Mouse (Mus musculus) MEL (cell line): ENCODE data around the gene Rpl24. TPM values are rescaled to one million over a fixed set of nuclear protein-coding genes. Genes with fewer than 3 reads are reported as not detected.
A peak's percentile ranks its signal among the peaks of the same experiment; 100 is the strongest.
"Not testable (repeated sequence)": the region's sequence is repeated elsewhere in the genome, so short reads cannot be mapped to it uniquely, and the experiment has no call there.

ENCODE experiments used
- DNase-seq: peaks from one replicate; pipeline ENCODE4 v3.0.0; 2011; ENCODE audit warnings: low read depth, low spot score
- H3K27ac ChIP-seq: 2 replicates; pipeline ENCODE4 v1.5.1; 2012; ENCODE audit warnings: low read depth, mild to moderate bottlenecking, control low read depth, low read length, moderate library complexity; ENCODE audit not compliant: control insufficient read depth
- H3K27me3 ChIP-seq, 2 experiments: fragments of 150-350 bp in 1 of 2; sonication (generic) in 1 of 2; 2 replicates each; pipeline ENCODE4 v1.6.1; 2012; ENCODE audit warnings: low read length in 2 of 2, mild to moderate bottlenecking in 2 of 2, improper control_type of control experiment in 1 of 2, moderate library complexity in 1 of 2; ENCODE audit not compliant: insufficient read depth in 2 of 2, control insufficient read depth in 1 of 2
- H3K36me3 ChIP-seq, 2 experiments: 2 replicates each; pipeline ENCODE4 v1.6.1; 2012 to 2014; ENCODE audit warnings: low read length in 2 of 2, improper control_type of control experiment in 1 of 2, inconsistent platforms in 1 of 2, mild to moderate bottlenecking in 1 of 2; ENCODE audit not compliant: insufficient read depth in 2 of 2, control insufficient read depth in 1 of 2
- H3K4me1 ChIP-seq, 2 experiments: fragments of 150-350 bp in 1 of 2; sonication (generic) in 1 of 2; 2 replicates each; pipeline ENCODE4 v1.6.1; 2012; ENCODE audit warnings: low read length in 2 of 2, improper control_type of control experiment in 1 of 2, mild to moderate bottlenecking in 1 of 2; ENCODE audit not compliant: insufficient read depth in 2 of 2, control insufficient read depth in 1 of 2
- H3K4me3 ChIP-seq, 2 experiments: fragments of 150-350 bp in 1 of 2; sonication (generic) in 1 of 2; 2 replicates each; pipeline ENCODE4 v1.5.1; 2012; ENCODE audit warnings: low read depth in 2 of 2, low read length in 2 of 2, mild to moderate bottlenecking in 2 of 2, moderate library complexity in 2 of 2, control low read depth in 1 of 2, improper control_type of control experiment in 1 of 2; ENCODE audit not compliant: control insufficient read depth in 1 of 2, insufficient read depth in 1 of 2
- H3K79me2 ChIP-seq: 2 replicates; pipeline ENCODE4 v1.6.1; 2012; ENCODE audit warnings: mild to moderate bottlenecking, low read length, moderate library complexity; ENCODE audit not compliant: control insufficient read depth, poor library complexity, insufficient read depth
- H3K9ac ChIP-seq: 2 replicates; pipeline ENCODE4 v1.6.1; 2012; ENCODE audit warnings: low read depth, mild to moderate bottlenecking, control low read depth, low read length, moderate library complexity; ENCODE audit not compliant: control insufficient read depth, poor library complexity, severe bottlenecking
- H3K9me3 ChIP-seq: fragments of 150-350 bp; sonication (generic); replicated peaks from 2 replicates; pipeline ENCODE4 v1.6.1; 2012; ENCODE audit warnings: mild to moderate bottlenecking, low read length, improper control_type of control experiment, moderate library complexity; ENCODE audit not compliant: insufficient read depth
- CTCF ChIP-seq, 3 experiments: IDR thresholded peaks in 2 of 3; conservative IDR thresholded peaks in 1 of 3; 2 replicates each; pipeline ENCODE4 v1.5.1; 2011 to 2012; ENCODE audit warnings: low read length in 3 of 3, low read depth in 2 of 3, mild to moderate bottlenecking in 2 of 3, improper control_type of control experiment in 1 of 3, inconsistent platforms in 1 of 3, mixed read lengths in 1 of 3, moderate library complexity in 1 of 3; ENCODE audit not compliant: control insufficient read depth in 1 of 3, insufficient read depth in 1 of 3, poor library complexity in 1 of 3, severe bottlenecking in 1 of 3
- EP300 ChIP-seq, 2 experiments: IDR thresholded peaks; 2 replicates each; pipeline ENCODE4 v1.6.1; 2011; ENCODE audit warnings: improper control_type of control experiment in 2 of 2, low read length in 2 of 2, low read depth in 1 of 2, mild to moderate bottlenecking in 1 of 2
- MAFK ChIP-seq: IDR thresholded peaks from 2 replicates; pipeline ENCODE4 v1.6.1; 2011; ENCODE audit warnings: low read depth, mild to moderate bottlenecking, low read length, improper control_type of control experiment, borderline replicate concordance
- RAD21 ChIP-seq: IDR thresholded peaks from 2 replicates; pipeline ENCODE4 v1.6.1; 2011; ENCODE audit warnings: mild to moderate bottlenecking, low read depth, low read length, improper control_type of control experiment
- RCOR1 ChIP-seq: IDR thresholded peaks from 2 replicates; pipeline ENCODE4 v1.6.1; 2012; ENCODE audit warnings: low read depth, mild to moderate bottlenecking, inconsistent platforms, low read length, improper control_type of control experiment
- TAL1 ChIP-seq: IDR thresholded peaks from 2 replicates; pipeline ENCODE4 v1.6.1; 2012; ENCODE audit warnings: mild to moderate bottlenecking, inconsistent platforms, low read length, moderate library complexity, mixed read lengths
- ZC3H11A ChIP-seq: IDR thresholded peaks from 2 replicates; pipeline ENCODE4 v1.6.1; 2012; ENCODE audit warnings: low read depth, mild to moderate bottlenecking, inconsistent platforms, low read length, improper control_type of control experiment
- polyA plus RNA-seq, 2 experiments: library from polyadenylated mRNA; stranded (reverse) in 1 of 2; unstranded in 1 of 2; fragments of >175 nt in 1 of 2; fragments of >200 nt in 1 of 2; gene quantifications; 2 replicates each; pipeline versions ENCODE4 v1.2.1 to v1.2.4; 2012; ENCODE audit warnings: low replicate concordance in 2 of 2, low read depth in 1 of 2; ENCODE audit not compliant: insufficient read length in 2 of 2, insufficient read depth in 1 of 2, missing spikeins in 1 of 2
- total RNA-seq: library from RNA; depleted of rRNA; stranded (reverse); fragments of 300-350 nt; gene quantifications from 2 replicates; pipeline ENCODE4 v1.2.3, GENCODE M21; 2012

The Rpl24 gene
- total and polyA plus RNA-seq, 3 experiments: 132 to 1,552 TPM; not detected in 1

- Histone ChIP-seq H3K79me2 (no peaks in the 10 kb centered on the region), H3K4me3 (no peak overlapping the region)
- TF ChIP-seq RAD21 (peak; percentile 15), ZC3H11A (no peak), CTCF (IDR thresholded peaks at IDR 0.05 in 2 of 3, conservative IDR thresholded peaks at IDR 0.05 in 1 of 3; ENCODE audit: control insufficient read depth in 1 of 3, insufficient read depth in 1 of 3, low read depth in 2 of 3, low read length in 3 of 3, poor library complexity in 1 of 3, severe bottlenecking in 1 of 3) (peak in 2 of 3 experiments; percentile 23; a peak in 3 of 6 replicates)
- TF ChIP-seq, all 39 proteins: peak for 2
- Histone ChIP-seq H3K27me3 (no peaks in the 10 kb centered on the region), H3K9ac (no peak overlapping the region), H3K9me3 (no peaks in the 10 kb centered on the region), H3K4me1 (no peaks in the 10 kb centered on the region), H3K36me3 (no peaks in the 10 kb centered on the region), H3K27ac (no peak overlapping the region)
- no peak for DNase-seq
Measured at GRCm38 (mm10) chr16:55940781-55941180, 25.3 kb upstream of the Rpl24 start.

GRCm38 (mm10) chr16:55947266-55947665, 18.8 kb upstream of the Rpl24 start:
- no peaks in the 10 kb centered on the region for H3K9me3 ChIP-seq
- no peaks in the 10 kb centered on the region for H3K27me3 ChIP-seq
- TF ChIP-seq RCOR1: no peak
- TF ChIP-seq TAL1: 0 out of 2 replicates have a peak, but pooled peaks have one; percentile 10
- peaks cover 6 to 8% of the 10 kb centered on the region in 2 experiments for H3K4me1 ChIP-seq
- H3K36me3 ChIP-seq: peaks cover 0 to 7% of the 10 kb centered on the region in 2 experiments; a peak in 2 of 4 replicates
- no peak overlapping the region for H3K27ac ChIP-seq
- no peak for DNase-seq
- H3K4me3 ChIP-seq: no peak overlapping the region
- H3K9ac ChIP-seq: no peak overlapping the region
- H3K79me2 ChIP-seq: no peaks in the 10 kb centered on the region

- not testable (repeated sequence) for H3K9ac ChIP-seq, DNase-seq, H3K4me1 ChIP-seq
Measured at GRCm38 (mm10) chr16:55947876-55948410, 18.1 kb upstream of the Rpl24 start.

GRCm38 (mm10) chr16:55948963-55949362, 17.1 kb upstream of the Rpl24 start:
- Histone ChIP-seq H3K27ac (peak overlapping the region; percentile 54), H3K4me3 (0 out of 4 replicates have a peak overlapping the region, but pooled peaks of 1 of the 2 experiments have one; percentile 19)

More at GRCm38 (mm10) chr16:55947876-55948410, 18.1 kb upstream of the Rpl24 start:
- H3K79me2 ChIP-seq, H3K36me3 ChIP-seq, H3K4me3 ChIP-seq, H3K27me3 ChIP-seq, H3K9me3 ChIP-seq, H3K27ac ChIP-seq: not testable (repeated sequence)

More at GRCm38 (mm10) chr16:55948963-55949362, 17.1 kb upstream of the Rpl24 start:
- DNase-seq: peak; percentile 66
- Histone ChIP-seq H3K27me3 (no peaks in the 10 kb centered on the region), H3K79me2 (no peaks in the 10 kb centered on the region), H3K36me3 (peaks cover 0 to 7% of the 10 kb centered on the region in 2 experiments; a peak in 2 of 4 replicates)
- TF ChIP-seq EP300 (IDR thresholded peaks at IDR 0.05; ENCODE audit: low read depth in 1 of 2, low read length in 2 of 2) (peak; percentile 9 to 31; a peak in 3 of 4 replicates), MAFK (no peak)
- TF ChIP-seq, all 39 proteins: peak for 1
- no peak overlapping the region for H3K9ac ChIP-seq
- no peaks in the 10 kb centered on the region for H3K9me3 ChIP-seq
- peaks cover 8 to 9% of the 10 kb centered on the region in 2 experiments for H3K4me1 ChIP-seq
